Mouse (Mus musculus) neural tube, embryonic 12.5 days (tissue): Measurements from ENCODE around the gene Palm. TPM values are rescaled to one million over a fixed set of nuclear protein-coding genes. Genes with fewer than 3 reads are reported as not detected.

Source experiments
- ATAC-seq: fragments of 200-750 bp; cut with Nextera tagmentation; 2 replicates; pipeline ENCODE4 v1.8.0; 2017; ENCODE audit warnings: low read depth, mild to moderate bottlenecking, moderate TSS enrichment, moderate library complexity; ENCODE audit not compliant: low FRiP score
- H3K27ac ChIP-seq: fragments of 300-500 bp; sonication (generic); 2 replicates; pipeline ENCODE4 v1.5.1; 2016
- H3K27me3 ChIP-seq: fragments of 300-500 bp; sonication (generic); replicated peaks from 2 replicates; pipeline ENCODE4 v1.6.1; 2016; ENCODE audit warnings: mild to moderate bottlenecking
- H3K36me3 ChIP-seq: fragments of 300-500 bp; sonication (generic); 2 replicates; pipeline ENCODE4 v1.6.1; 2016; ENCODE audit warnings: mild to moderate bottlenecking
- H3K4me1 ChIP-seq: fragments of 300-500 bp; sonication (generic); 2 replicates; pipeline ENCODE4 v1.6.1; 2016
- H3K4me2 ChIP-seq: fragments of 300-500 bp; sonication (generic); replicated peaks from 2 replicates; pipeline ENCODE4 v1.6.1; 2016; ENCODE audit warnings: mild to moderate bottlenecking
- H3K4me3 ChIP-seq: fragments of 300-500 bp; sonication (generic); 2 replicates; pipeline ENCODE4 v1.5.1; 2016
- H3K9ac ChIP-seq: fragments of 300-500 bp; sonication (generic); 2 replicates; pipeline ENCODE4 v1.6.1; 2016; ENCODE audit warnings: mild to moderate bottlenecking
- H3K9me3 ChIP-seq: fragments of 300-500 bp; sonication (generic); 2 replicates; pipeline ENCODE4 v1.6.1; 2016; ENCODE audit warnings: mild to moderate bottlenecking
- WGBS: fragments of 180-500 bp; shearing (Covaris S2); methylation state at CpG from one replicate; pipeline ENCODE4 v1.1.7; 2016; 5-methylcytosine and 5-hydroxymethylcytosine counted together
- microRNA-seq: library from miRNA; unstranded; fragments of <30 nt; microRNA quantifications from one replicate; pipeline ENCODE4, GENCODE M21; 2017
- polyA plus RNA-seq: library from polyadenylated mRNA; unstranded; fragments of >200 nt; fragmentation: Nextera tagmentation; extraction: Ambion mirVana; gene quantifications from 2 replicates; pipeline ENCODE4 v1.2.1, GENCODE M21; 2016

Palm gene
- polyA plus RNA-seq, 1 experiment from 2014 or later: 205 TPM

GRCm38 (mm10) chr10:79862049-79862788 lies 68.8 kb downstream of the Palm start:
- H3K4me3 ChIP-seq: no peak overlapping the region
- H3K36me3 ChIP-seq: peaks cover 95% of the 10 kb centered on the region
- H3K27me3 ChIP-seq: no peaks in the 10 kb centered on the region
- H3K4me1 ChIP-seq: peaks cover 35% of the 10 kb centered on the region
- whole genome bisulfite sequencing: 85% methylated on average over 23 of the region's 23 CpGs
- no peak overlapping the region; the same call in 1 of the 2 replicates for H3K27ac ChIP-seq
- no peak overlapping the region for H3K9ac ChIP-seq
- no peak overlapping the region for H3K4me2 ChIP-seq
- ATAC-seq: no peak
- H3K9me3 ChIP-seq: no peaks in the 10 kb centered on the region

GRCm38 (mm10) chr10:79862925-79863324 lies 69.6 kb downstream of the Palm start:
- H3K4me2 ChIP-seq: no peak overlapping the region
- peaks cover 92% of the 10 kb centered on the region for H3K36me3 ChIP-seq
- H3K9me3 ChIP-seq: no peaks in the 10 kb centered on the region
- no peak overlapping the region for H3K4me3 ChIP-seq
- no peaks in the 10 kb centered on the region for H3K27me3 ChIP-seq
- H3K9ac ChIP-seq: no peak overlapping the region
- no peak for ATAC-seq
- peaks cover 30% of the 10 kb centered on the region for H3K4me1 ChIP-seq
- WGBS: 84% methylated on average over 10 of the region's 10 CpGs
- no peak overlapping the region for H3K27ac ChIP-seq

GRCm38 (mm10) chr10:79864351-79865188 lies 71.2 kb downstream of the Palm start:
- 59% methylated on average over 10 of the region's 10 CpGs for WGBS
- Histone ChIP-seq H3K27me3 (no peaks in the 10 kb centered on the region), H3K36me3 (peaks cover 86% of the 10 kb centered on the region), H3K9me3 (no peaks in the 10 kb centered on the region), H3K4me2 (no peak overlapping the region), H3K4me1 (peaks cover 24% of the 10 kb centered on the region), H3K27ac (0 out of 2 replicates have a peak overlapping the region, but pooled peaks have one; percentile 32), H3K9ac (no peak overlapping the region), H3K4me3 (no peak overlapping the region)
- ATAC-seq: no peak

DNA sequence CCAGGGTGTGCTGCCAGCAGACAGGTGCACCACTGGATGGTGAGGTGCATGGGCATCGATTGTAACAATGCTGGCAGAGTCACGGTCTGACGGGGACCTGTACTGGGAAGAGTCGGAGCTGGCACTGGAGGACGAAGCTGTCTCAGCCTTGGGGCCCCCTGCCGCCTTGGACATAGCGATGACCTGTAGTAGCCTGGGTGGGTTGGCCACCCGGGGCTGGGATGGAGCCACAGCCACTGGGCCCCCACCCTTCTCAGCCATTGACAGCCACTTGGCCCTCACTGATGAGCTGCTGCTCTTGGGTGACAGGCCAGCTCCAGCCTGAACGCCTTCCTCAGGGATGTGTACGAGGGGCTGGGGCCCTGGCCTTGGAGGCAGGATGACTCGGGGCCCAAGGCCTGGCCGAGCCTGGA lies 71.8 kb downstream of the Palm start:
- Histone ChIP-seq H3K9me3 (no peaks in the 10 kb centered on the region), H3K27ac (no peak overlapping the region), H3K36me3 (peaks cover 85% of the 10 kb centered on the region), H3K9ac (no peak overlapping the region; the same call in 1 of the 2 replicates), H3K27me3 (no peaks in the 10 kb centered on the region), H3K4me2 (no peak overlapping the region), H3K4me1 (peaks cover 26% of the 10 kb centered on the region; the same call in 1 of the 2 replicates), H3K4me3 (no peak overlapping the region)
- WGBS: 66% methylated on average over 12 of the region's 12 CpGs
- 0 out of 2 replicates have a peak, but pooled peaks have one; percentile 13 for ATAC-seq

- Histone ChIP-seq H3K4me1 (peaks cover 26% of the 10 kb centered on the region; the same call in 1 of the 2 replicates), H3K27ac (no peak overlapping the region), H3K27me3 (no peaks in the 10 kb centered on the region), H3K4me3 (no peak overlapping the region), H3K9me3 (no peaks in the 10 kb centered on the region), H3K4me2 (no peak overlapping the region), H3K9ac (no peak overlapping the region), H3K36me3 (peaks cover 83% of the 10 kb centered on the region)
- 77% methylated on average over 19 of the region's 19 CpGs for WGBS
- ATAC-seq: no peak
Measured at GRCm38 (mm10) chr10:79865801-79866295, 72.5 kb downstream of the Palm start.

DNA sequence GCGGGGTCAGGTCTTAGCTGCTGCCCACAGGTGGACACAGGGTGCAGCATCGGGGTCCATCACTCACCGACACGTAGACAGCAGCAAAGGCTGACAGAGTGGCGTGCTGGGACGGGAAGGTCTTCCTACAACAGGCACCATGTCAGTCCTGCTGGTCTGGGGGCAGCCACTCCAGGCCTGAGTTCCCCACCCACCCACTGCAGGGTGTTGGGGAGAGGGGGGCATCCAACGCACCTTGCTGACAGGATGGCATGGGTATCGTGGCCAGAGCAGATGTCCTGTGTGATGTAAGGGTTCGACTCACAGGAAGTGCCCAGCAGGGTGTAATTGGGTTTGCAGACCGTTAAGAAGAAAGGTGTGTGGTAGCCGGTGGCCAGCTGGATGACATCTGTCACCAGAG lies 73.2 kb downstream of the Palm start:
- H3K9ac ChIP-seq: no peak overlapping the region
- peaks cover 83% of the 10 kb centered on the region for H3K36me3 ChIP-seq
- no peaks in the 10 kb centered on the region for H3K9me3 ChIP-seq
- ATAC-seq: no peak
- no peak overlapping the region for H3K4me3 ChIP-seq
- 77% methylated on average over 11 of the region's 11 CpGs for WGBS
- no peak overlapping the region; the same call in 1 of the 2 replicates for H3K27ac ChIP-seq
- H3K4me1 ChIP-seq: peaks cover 28% of the 10 kb centered on the region
- H3K4me2 ChIP-seq: no peak overlapping the region
- no peaks in the 10 kb centered on the region for H3K27me3 ChIP-seq

Small RNAs within 50 kb of the gene (microRNA-seq; reads per million reads assigned to microRNA genes)
- not detected for gene Mir6910

Other genes starting within 250 kb of the Palm start
- gene Mier2, start 238.4 kb upstream of the Palm start, polyA plus RNA-seq: 67.4 and 69.5 TPM in 2 replicates
- gene Theg, start 206.2 kb upstream of the Palm start, polyA plus RNA-seq: not detected in 2 replicates
- gene C2cd4c, start 179.5 kb upstream of the Palm start, polyA plus RNA-seq: 0.09 TPM in 1 of 2 replicates, not detected in the other
- 35.5 and 43.9 TPM in 2 replicates for gene Shc2, start 155.7 kb upstream of the Palm start, polyA plus RNA-seq
- gene Odf3l2, start 147.8 kb upstream of the Palm start, polyA plus RNA-seq: not detected in 2 replicates
- 1.1 and 2.0 TPM in 2 replicates for gene Madcam1, start 129.0 kb upstream of the Palm start, polyA plus RNA-seq
- gene Tpgs1, start 124.2 kb upstream of the Palm start, polyA plus RNA-seq: 75.2 and 79.6 TPM in 2 replicates
- gene Cdc34, start 111.4 kb upstream of the Palm start, polyA plus RNA-seq: 136 and 141 TPM in 2 replicates
- gene Gzmm, start 104.6 kb upstream of the Palm start, polyA plus RNA-seq: 0.65 and 1.4 TPM in 2 replicates
- 634 and 639 TPM in 2 replicates for gene Bsg, start 89.1 kb upstream of the Palm start, polyA plus RNA-seq
- gene Hcn2, start 76.9 kb upstream of the Palm start, polyA plus RNA-seq: 0.61 and 0.79 TPM in 2 replicates
- 44.7 and 44.9 TPM in 2 replicates for gene Polrmt, start 47.0 kb upstream of the Palm start, polyA plus RNA-seq
- 0.55 and 1.2 TPM in 2 replicates for gene Fgf22, start 38.5 kb upstream of the Palm start, polyA plus RNA-seq
- gene Rnf126, start 26.6 kb upstream of the Palm start, polyA plus RNA-seq: 115 and 118 TPM in 2 replicates
- 1.5 and 2.0 TPM in 2 replicates for gene Fstl3, start 16.3 kb upstream of the Palm start, polyA plus RNA-seq
- gene Prss57, start 2.6 kb upstream of the Palm start, polyA plus RNA-seq: 0.16 and 0.42 TPM in 2 replicates
- 1.6 and 2.3 TPM in 2 replicates for gene Misp, start 27.4 kb downstream of the Palm start, polyA plus RNA-seq
- gene Ptbp1, start 60.9 kb downstream of the Palm start, polyA plus RNA-seq: 180 and 189 TPM in 2 replicates
- gene Prtn3, start 80.9 kb downstream of the Palm start, polyA plus RNA-seq: 12.6 and 15.5 TPM in 2 replicates
- 296 and 301 TPM in 2 replicates for gene Plppr3, start 81.1 kb downstream of the Palm start, polyA plus RNA-seq
- 0.34 and 0.53 TPM in 2 replicates for gene Elane, start 92.7 kb downstream of the Palm start, polyA plus RNA-seq
- gene Cfd, start 97.3 kb downstream of the Palm start, polyA plus RNA-seq: not detected in 2 replicates
- 60.5 and 62.6 TPM in 2 replicates for gene Med16, start 115.4 kb downstream of the Palm start, polyA plus RNA-seq
- gene Gm26602, start 117.3 kb downstream of the Palm start, polyA plus RNA-seq: 28.4 and 40.5 TPM in 2 replicates
- gene Kiss1r, start 123.4 kb downstream of the Palm start, polyA plus RNA-seq: 1.1 and 1.3 TPM in 2 replicates
- 185 and 186 TPM in 2 replicates for gene R3hdm4, start 127.6 kb downstream of the Palm start, polyA plus RNA-seq
- 4.9 and 7.7 TPM in 2 replicates for gene Arid3a, start 133.5 kb downstream of the Palm start, polyA plus RNA-seq
- 84.5 and 98.3 TPM in 2 replicates for gene Wdr18, start 166.6 kb downstream of the Palm start, polyA plus RNA-seq
- gene Grin3b, start 177.1 kb downstream of the Palm start, polyA plus RNA-seq: 0.24 and 0.40 TPM in 2 replicates
- gene Tmem259, start 190.8 kb downstream of the Palm start, polyA plus RNA-seq: 26.3 and 27.7 TPM in 2 replicates
- gene Cnn2, start 195.0 kb downstream of the Palm start, polyA plus RNA-seq: 106 and 107 TPM in 2 replicates
- 9.9 and 10.7 TPM in 2 replicates for gene Abca7, start 202.9 kb downstream of the Palm start, polyA plus RNA-seq
- gene Arhgap45, start 223.1 kb downstream of the Palm start, polyA plus RNA-seq: 4.3 and 4.7 TPM in 2 replicates
- gene Polr2e, start 246.2 kb downstream of the Palm start, polyA plus RNA-seq: 160 and 166 TPM in 2 replicates